Mouse (Mus musculus): ENCODE data around the gene Cmc4.
A peak's percentile ranks its signal among the peaks of the same experiment; 100 is the strongest.

Gene Cmc4

DNA sequence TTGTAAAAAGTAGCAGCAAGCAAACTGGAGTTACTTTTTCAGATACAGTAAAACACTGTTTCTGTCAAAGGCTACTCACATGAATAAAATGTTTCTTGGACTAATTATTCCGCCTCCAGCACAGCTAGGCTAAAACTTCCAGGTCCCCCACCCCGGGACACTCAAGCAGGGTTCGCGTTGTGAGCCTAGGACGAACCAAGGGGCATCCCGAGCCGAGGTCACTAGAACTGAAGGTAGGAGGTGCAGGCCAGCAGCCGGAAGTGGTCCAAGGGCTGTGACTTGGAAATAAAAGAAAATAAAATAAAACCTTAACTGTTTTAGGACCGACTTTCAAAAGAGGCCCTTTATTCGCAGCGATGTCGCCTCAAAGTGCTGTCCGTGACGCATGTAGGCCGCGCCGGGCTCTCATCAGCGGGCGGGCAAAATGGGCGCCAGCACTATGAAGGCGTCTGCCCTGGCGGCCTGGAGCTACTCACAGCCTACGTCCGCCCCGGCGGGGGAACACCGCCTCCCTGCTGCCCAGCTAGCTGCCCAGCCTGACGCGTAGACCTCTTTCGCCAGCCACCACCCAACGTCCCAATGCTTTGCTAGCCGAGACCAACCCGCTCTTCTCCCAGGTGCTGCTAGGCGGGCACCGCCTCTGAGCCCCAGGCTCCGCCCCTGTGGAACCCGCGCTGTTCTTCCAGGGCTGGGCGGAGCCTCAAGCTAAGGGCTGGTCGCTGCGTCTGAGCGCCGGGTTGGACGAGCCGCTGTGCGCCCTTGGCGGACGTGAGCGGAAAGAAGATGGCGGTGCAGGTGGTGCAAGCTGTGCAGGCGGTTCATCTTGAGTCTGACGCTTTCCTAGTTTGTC lies at the start of gene Cmc4, which contains the start of the genes Mtcp1 and Brcc3:
TSS of gene Cmc4 (minus strand) at position 649 of the 850 bp plus-strand sequence.
TSS of gene Mtcp1 (minus strand) at position 653 of the 850 bp plus-strand sequence.
TSS of gene Brcc3 (plus strand) at position 693 of the 850 bp plus-strand sequence.
- DNase-seq = peak; percentile 93

GRCm38 (mm10) chrX:75454597-75454996 lies 38.2 kb upstream of the Cmc4 start:
- DNase-seq = no peak

DNA sequence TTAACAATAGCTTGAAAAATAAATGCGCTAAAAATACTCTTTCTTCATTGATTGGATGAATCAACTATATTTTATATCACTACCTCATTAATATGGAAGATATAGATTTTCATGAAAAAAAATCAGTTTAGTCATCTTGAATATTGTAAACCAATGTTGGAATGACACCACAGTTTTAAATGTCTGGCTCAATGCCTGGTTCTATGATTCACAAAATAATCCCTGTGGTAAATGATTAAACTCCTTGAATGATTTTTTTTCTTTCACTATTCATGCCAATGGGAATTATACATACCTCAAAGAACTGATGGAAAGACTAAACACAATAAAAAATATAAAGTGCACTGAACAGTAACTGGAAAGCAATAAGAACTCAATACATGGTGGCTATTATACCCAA lies 6.7 kb downstream of the Cmc4 start:
- DNase-seq = no peak

DNA sequence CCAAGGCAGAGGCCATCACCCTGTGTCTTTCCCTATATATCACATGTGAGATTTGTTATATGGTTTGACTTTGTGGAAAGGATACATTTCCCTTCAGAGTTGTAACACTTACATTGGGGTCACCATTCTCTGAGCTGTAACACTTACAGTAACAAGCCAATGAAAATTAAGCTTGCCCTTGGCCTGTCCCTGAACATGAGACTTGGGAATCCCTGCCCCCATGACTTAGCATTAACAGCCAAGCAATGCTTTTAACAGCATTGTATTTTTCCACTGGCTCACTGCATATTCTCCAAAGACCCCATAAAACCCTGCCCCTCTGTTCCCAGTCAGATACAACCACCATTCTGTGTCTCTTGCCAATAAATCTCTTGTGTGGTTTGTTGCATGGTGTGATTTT lies 13.0 kb downstream of the Cmc4 start:
- no peak for DNase-seq

DNA sequence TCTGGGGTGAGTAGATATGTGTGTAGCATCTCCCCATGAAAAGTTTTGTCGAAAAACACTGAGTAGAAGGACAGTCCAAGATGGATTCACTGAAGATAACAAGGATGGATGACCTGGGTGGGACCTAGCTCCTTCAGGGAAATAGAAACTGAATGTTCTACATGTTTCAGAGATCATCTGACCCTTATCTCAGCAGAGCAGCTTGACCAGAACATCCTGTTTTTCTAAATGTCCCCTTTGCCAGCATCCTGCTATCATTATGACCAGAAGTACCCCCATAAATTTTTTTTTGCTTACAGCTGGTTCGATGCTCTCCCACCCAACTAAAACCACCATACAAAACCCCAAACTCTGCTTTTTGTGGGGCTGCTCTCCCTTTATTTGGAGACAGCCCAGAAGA lies 13.7 kb downstream of the Cmc4 start:
- DNase-seq = no peak

GRCm38 (mm10) chrX:75399471-75399870 lies 16.9 kb downstream of the Cmc4 start:
- no peak for DNase-seq

DNA sequence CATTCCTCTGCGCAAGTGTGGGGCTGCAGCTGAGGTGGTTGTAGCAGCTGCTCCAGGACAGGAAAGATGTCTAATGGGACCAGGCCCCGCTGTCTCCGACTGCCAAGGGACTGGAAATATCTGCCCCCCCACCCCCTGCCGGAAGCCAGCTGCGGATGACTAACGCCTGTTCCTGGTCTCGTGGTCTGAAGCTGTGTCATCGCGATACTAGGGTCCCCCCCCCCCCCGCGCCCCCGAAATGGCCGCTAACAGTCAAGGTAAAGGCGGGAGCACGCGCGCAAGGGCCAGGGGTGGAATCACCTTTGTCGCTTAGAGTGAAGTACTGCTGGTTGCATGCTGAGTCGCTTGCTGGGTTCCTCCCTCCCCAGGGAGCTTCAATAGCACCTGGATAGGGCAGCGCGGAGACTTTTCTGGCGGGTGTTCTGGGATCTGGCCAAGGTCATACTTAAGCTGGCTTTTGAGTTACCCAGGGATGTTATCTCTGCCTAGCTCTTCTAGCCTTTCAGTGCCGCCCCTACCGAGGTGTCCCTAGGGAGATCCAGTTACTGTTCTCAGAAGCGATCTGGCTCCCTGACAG lies 34.1 kb downstream of the Cmc4 start, which contains the start of the genes Fundc2 and F8:
TSS of gene Fundc2 (plus strand) at position 205 of the 577 bp plus-strand sequence.
TSS of gene F8 (minus strand) at position 421 of the 577 bp plus-strand sequence.
- DNase-seq = peak; percentile 91

GRCm38 (mm10) chrX:75381699-75382098 lies 34.7 kb downstream of the Cmc4 start:
- DNase-seq = no peak

GRCm38 (mm10) chrX:75381176-75381575 lies 35.2 kb downstream of the Cmc4 start:
- no peak for DNase-seq

GRCm38 (mm10) chrX:75376815-75377214 lies 39.6 kb downstream of the Cmc4 start:
- DNase-seq = no peak

- DNase-seq = no peak
Observed at GRCm38 (mm10) chrX:75372666-75373425, 43.5 kb downstream of the Cmc4 start.

GRCm38 (mm10) chrX:75370197-75370596 lies 46.2 kb downstream of the Cmc4 start:
- peak; percentile 5 for DNase-seq

Measured in retina, postnatal 1 day (tissue).